Mouse (Mus musculus) inflammation-experienced regulatory T-cells, adult 6 months (primary cell): Measurements from ENCODE around the gene Gdpd1. TPM values are rescaled to one million over a fixed set of nuclear protein-coding genes. Genes with fewer than 3 reads are reported as not detected.

ENCODE experiments used
- ATAC-seq: one replicate; pipeline ENCODE4 v1.8.0; 2017
- polyA plus RNA-seq, 3 experiments: library from polyadenylated mRNA; unstranded; fragments of 100-300 nt; shearing (Covaris generic); gene quantifications; one replicate each; pipeline ENCODE4 v1.2.1; 2017

Gene Gdpd1
- polyA plus RNA-seq, 3 experiments from 2014 or later = 0.71 TPM; not detected in 2

DNA sequence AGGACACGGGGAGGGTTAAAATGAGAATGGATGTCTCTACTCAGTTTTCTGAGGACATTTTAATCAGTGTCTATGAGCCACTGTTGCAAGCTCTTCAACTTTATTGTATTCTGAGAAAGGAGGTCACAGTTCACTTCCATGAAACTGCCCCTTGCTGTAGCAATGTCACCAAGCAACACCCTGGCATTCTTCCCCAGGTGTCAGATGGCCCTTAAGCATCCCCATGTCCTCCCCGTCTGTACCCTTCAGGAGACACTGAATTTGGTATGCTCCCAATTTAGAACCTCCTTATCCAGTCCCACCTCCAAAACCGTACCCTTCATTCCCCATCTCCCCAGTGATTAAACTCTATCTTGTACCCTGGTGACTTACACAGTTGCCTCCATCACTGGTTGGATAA lies 88.9 kb downstream of the Gdpd1 start:
- ATAC-seq = no peak

Other genes starting within 250 kb of the Gdpd1 start
- 1 to 10 TPM; 3.7 to 8.9 (median 5.8) TPM for gene Ypel2, start 80.4 kb downstream of the Gdpd1 start, polyA plus RNA-seq
- gene Smg8, start 12.7 kb upstream of the Gdpd1 start, polyA plus RNA-seq = 1 to 10 TPM; 5.2 to 6.9 (median 6.0) TPM
- 10 to 100 TPM in 1 of 3 experiments, 1 to 10 TPM in 1, under 1 TPM in 1; 0.86 to 14.3 (median 2.0) TPM for gene Prr11, start 34.6 kb upstream of the Gdpd1 start, polyA plus RNA-seq
- 10 to 100 TPM; 11.2 to 33.8 (median 18.3) TPM for gene Ska2, start 35.2 kb upstream of the Gdpd1 start, polyA plus RNA-seq
- 1 to 10 TPM; 5.0 to 9.7 (median 7.6) TPM for gene Trim37, start 53.0 kb upstream of the Gdpd1 start, polyA plus RNA-seq